Mouse (Mus musculus) liver, embryonic 11.5 days (tissue): ENCODE data around the gene Tff1. TPM values are rescaled to one million over a fixed set of nuclear protein-coding genes. Genes with fewer than 3 reads are reported as not detected.

Source experiments
- ATAC-seq: fragments of 200-750 bp; cut with Nextera tagmentation; replicated peaks from 2 replicates; pipeline ENCODE4 v1.8.0; 2017; ENCODE audit warnings: moderate number of reproducible peaks, mild to moderate bottlenecking, moderate TSS enrichment, moderate library complexity; ENCODE audit not compliant: low FRiP score
- DNase-seq: peaks from one replicate; pipeline ENCODE4 v3.0.0-alpha.2; 2017; ENCODE audit warnings: low spot score
- H3K27ac ChIP-seq: fragments of 300-500 bp; sonication (generic); 2 replicates; pipeline ENCODE4 v1.5.1; 2014; ENCODE audit warnings: mild to moderate bottlenecking, low read depth, low read length, control low read depth
- H3K27me3 ChIP-seq: fragments of 300-500 bp; sonication (generic); replicated peaks from 2 replicates; pipeline ENCODE4 v1.6.1; 2014; ENCODE audit warnings: low read length, mixed read lengths; ENCODE audit not compliant: control insufficient read depth, insufficient read depth
- H3K36me3 ChIP-seq: fragments of 300-500 bp; sonication (generic); 2 replicates; pipeline ENCODE4 v1.6.1; 2014; ENCODE audit warnings: mild to moderate bottlenecking, low read length, moderate library complexity, mixed read lengths; ENCODE audit not compliant: control insufficient read depth, insufficient read depth
- H3K4me1 ChIP-seq: fragments of 300-500 bp; sonication (generic); replicated peaks from 2 replicates; pipeline ENCODE4 v1.6.1; 2014; ENCODE audit warnings: low read length, mixed read lengths; ENCODE audit not compliant: control insufficient read depth, insufficient read depth
- H3K4me2 ChIP-seq: fragments of 300-500 bp; sonication (generic); 2 replicates; pipeline ENCODE4 v1.6.1; 2014; ENCODE audit warnings: mild to moderate bottlenecking, control low read depth, moderate library complexity
- H3K4me3 ChIP-seq: fragments of 300-500 bp; sonication (generic); 2 replicates; pipeline ENCODE4 v1.5.1; 2014; ENCODE audit warnings: low read depth, low read length, control low read depth
- H3K9ac ChIP-seq: fragments of 300-500 bp; sonication (generic); 2 replicates; pipeline ENCODE4 v1.6.1; 2014; ENCODE audit warnings: low read depth, low read length, control low read depth
- H3K9me3 ChIP-seq: fragments of 300-500 bp; sonication (generic); 2 replicates; pipeline ENCODE4 v1.6.1; 2016; ENCODE audit warnings: low read length, inconsistent platforms, mixed read lengths; ENCODE audit not compliant: control insufficient read depth
- WGBS: fragments of 180-500 bp; shearing (Covaris S2); extraction: QIAGEN DNeasy Blood & Tissue Kit; methylation state at CpG from one replicate; pipeline ENCODE4 v1.1.7; 2014; 5-methylcytosine and 5-hydroxymethylcytosine counted together
- polyA plus RNA-seq: library from polyadenylated mRNA; unstranded; fragments of >200 nt; fragmentation: Nextera tagmentation; extraction: Ambion mirVana; gene quantifications from 2 replicates; pipeline ENCODE4 v1.2.1, GENCODE M21; 2014

Tff1 gene
- polyA plus RNA-seq, 1 experiment from 2014 or later = not detected

DNA sequence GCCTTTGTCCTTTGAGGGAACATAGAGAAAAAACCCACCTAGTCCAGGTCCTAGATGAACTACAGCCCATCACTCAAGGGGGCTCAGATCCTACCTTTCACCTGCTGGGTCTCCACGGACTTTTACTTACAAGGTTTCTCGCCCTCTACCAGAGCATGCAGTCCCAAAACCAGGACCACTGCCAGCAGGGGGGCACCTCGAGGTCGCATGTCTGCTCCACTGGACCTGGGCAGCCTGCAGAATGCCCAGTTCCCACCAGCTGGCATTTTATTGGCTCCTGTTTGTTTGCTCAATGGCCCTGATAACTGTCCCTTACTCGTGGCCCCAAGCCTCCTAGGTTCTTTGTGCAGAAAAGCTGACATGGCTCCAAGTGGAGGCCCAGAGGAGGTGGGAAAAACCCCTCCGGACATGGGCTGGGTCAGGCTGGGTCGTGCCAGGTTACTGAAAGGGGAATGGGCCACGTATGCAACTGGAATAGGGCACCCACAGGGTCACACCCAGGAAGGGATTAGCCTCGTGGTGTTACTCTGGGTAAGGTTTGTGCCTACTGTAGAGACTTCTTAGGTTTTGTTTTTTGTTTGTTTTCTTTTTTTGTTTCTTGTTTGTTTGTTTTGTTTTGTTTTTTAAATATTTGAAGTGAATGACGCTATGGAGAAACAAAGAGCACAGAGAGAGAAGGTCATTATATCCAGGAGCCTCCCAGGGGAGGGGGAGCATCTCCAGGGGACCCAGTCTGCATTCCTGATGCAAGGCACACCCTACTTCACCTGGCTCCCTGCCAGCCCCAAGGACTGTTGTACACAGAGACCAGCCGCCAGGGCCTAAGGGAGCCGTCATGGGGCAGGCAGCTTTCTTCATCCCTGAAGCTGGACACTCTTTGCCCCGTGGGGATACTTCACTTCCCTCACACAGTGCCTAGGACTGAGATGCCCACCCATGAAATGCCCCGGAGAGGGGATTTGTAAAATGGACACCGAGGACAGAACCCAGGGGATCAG lies 20.7 kb downstream of the Tff1 start, which contains the start of gene Tff2:
Gene Tff2 (minus strand): TSS at position 243 of the 998 bp plus-strand sequence.
- no peak for DNase-seq
- H3K4me3 ChIP-seq = no peak within 1 kb of the TSS
- H3K27me3 ChIP-seq = no peaks in the 10 kb centered on the region
- no peaks in the 10 kb centered on the region for H3K9me3 ChIP-seq
- no peak within 1 kb of the TSS for H3K9ac ChIP-seq
- 69% methylated on average over 15 of the region's 15 CpGs for WGBS
- H3K27ac ChIP-seq = no peak within 1 kb of the TSS
- ATAC-seq = no peak
- H3K4me1 ChIP-seq = no peaks in the 10 kb centered on the region
- H3K4me2 ChIP-seq = no peak within 1 kb of the TSS
- no peaks in the 10 kb centered on the region for H3K36me3 ChIP-seq

DNA sequence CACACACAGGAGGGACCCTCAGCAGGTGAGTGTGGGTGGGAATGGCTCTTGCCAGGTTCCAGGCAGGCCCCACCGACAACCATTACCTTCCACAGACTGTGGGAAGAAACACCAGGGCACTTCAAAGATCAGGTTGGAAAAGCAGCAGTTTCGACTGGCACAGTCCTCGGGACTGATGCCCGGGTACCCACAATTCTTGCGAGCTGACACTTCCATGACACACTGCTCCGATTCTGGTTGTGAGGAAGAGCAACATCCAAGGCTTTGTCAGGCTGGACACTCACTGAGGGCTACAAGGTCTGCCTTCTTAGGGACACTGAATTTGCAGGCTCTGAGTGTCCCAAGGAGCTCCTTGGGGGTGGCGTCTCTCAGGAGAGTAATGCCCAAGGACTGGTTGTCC lies 23.0 kb downstream of the Tff1 start:
- ATAC-seq = no peak
- no peak for DNase-seq
- H3K27ac ChIP-seq = no peak overlapping the region
- no peak overlapping the region for H3K9ac ChIP-seq
- H3K4me2 ChIP-seq = no peak overlapping the region
- no peaks in the 10 kb centered on the region for H3K4me1 ChIP-seq
- 86% methylated on average over 7 of the region's 7 CpGs for WGBS
- no peaks in the 10 kb centered on the region for H3K36me3 ChIP-seq
- no peaks in the 10 kb centered on the region for H3K27me3 ChIP-seq
- no peak overlapping the region for H3K4me3 ChIP-seq
- no peaks in the 10 kb centered on the region for H3K9me3 ChIP-seq

DNA sequence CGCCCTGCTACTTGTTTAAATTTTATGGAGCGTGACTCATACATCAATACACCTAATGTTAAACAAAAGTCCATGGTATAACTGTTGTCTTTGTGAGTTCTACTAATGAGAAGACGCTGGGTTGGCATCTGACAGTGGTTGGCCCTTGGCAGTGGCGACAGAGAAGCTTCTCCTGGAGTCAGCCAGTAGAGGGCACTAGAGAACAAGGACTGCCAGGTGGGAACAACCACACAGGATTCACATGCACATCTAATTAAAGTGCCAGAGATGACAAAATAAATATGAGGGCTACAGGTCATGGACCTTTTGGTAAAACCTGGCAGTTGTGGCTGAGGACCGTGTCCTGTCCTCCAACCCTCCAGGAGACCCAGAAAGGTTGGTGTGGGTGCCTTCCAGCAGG lies 26.7 kb downstream of the Tff1 start:
- no peak overlapping the region for H3K4me2 ChIP-seq
- WGBS = 22% methylated on average over 5 of the region's 5 CpGs
- H3K27me3 ChIP-seq = no peaks in the 10 kb centered on the region
- H3K9ac ChIP-seq = no peak overlapping the region
- H3K9me3 ChIP-seq = no peaks in the 10 kb centered on the region
- H3K27ac ChIP-seq = no peak overlapping the region
- H3K36me3 ChIP-seq = no peaks in the 10 kb centered on the region
- no peak for DNase-seq
- no peak for ATAC-seq
- H3K4me1 ChIP-seq = peaks cover 5% of the 10 kb centered on the region
- no peak overlapping the region for H3K4me3 ChIP-seq

DNA sequence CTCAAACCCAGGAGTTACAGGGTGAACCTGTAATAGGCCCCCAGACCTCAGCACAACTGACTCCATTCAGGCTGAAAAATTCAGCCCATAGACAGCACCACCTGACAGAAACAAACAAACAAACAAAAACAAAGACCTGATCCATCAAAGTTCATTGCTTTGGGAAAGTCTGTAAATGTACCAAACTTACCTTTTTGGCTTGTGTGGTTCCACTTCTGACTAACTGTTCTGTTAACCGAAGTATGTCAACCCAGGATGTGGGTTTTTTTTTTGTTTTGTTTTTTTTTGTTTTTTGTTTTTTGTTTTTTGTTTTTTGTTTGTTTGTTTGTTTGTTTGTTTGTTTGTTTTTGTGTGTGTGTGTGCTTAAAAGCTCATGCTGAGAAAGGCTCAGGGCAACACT lies 28.3 kb downstream of the Tff1 start:
- peaks cover 5% of the 10 kb centered on the region for H3K4me1 ChIP-seq
- no peak overlapping the region for H3K27ac ChIP-seq
- no peak overlapping the region for H3K9ac ChIP-seq
- H3K36me3 ChIP-seq = no peaks in the 10 kb centered on the region
- no peak overlapping the region for H3K4me3 ChIP-seq
- DNase-seq = no peak
- 75% methylated on average over 1 of the region's 1 CpGs for WGBS
- no peak for ATAC-seq
- no peak overlapping the region for H3K4me2 ChIP-seq
- H3K9me3 ChIP-seq = no peaks in the 10 kb centered on the region
- H3K27me3 ChIP-seq = no peaks in the 10 kb centered on the region

DNA sequence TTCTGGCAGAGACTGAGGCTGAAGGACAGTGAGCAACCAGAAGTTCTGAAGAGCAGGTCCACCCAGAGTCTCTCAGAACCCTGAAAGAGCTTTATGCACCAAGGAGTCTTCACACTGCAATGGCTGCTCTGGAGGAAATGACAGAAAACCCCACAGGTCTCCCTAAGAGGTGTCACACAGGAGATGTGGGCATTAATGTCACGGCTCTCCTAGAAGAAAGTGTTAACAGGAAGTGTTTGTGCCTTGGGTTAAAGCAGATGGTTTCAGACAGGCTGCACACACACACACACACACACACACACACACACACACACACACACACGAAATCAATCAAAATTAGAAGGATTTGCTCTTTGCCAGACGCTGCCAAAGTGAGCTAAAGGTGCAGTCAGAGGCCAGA lies 28.8 kb downstream of the Tff1 start:
- H3K9me3 ChIP-seq = no peaks in the 10 kb centered on the region
- no peak for ATAC-seq
- no peaks in the 10 kb centered on the region for H3K27me3 ChIP-seq
- no peaks in the 10 kb centered on the region for H3K36me3 ChIP-seq
- H3K27ac ChIP-seq = no peak overlapping the region
- H3K4me2 ChIP-seq = no peak overlapping the region
- no peak overlapping the region for H3K9ac ChIP-seq
- 69% methylated on average over 3 of the region's 3 CpGs for WGBS
- H3K4me3 ChIP-seq = no peak overlapping the region
- H3K4me1 ChIP-seq = peaks cover 5% of the 10 kb centered on the region
- DNase-seq = no peak

DNA sequence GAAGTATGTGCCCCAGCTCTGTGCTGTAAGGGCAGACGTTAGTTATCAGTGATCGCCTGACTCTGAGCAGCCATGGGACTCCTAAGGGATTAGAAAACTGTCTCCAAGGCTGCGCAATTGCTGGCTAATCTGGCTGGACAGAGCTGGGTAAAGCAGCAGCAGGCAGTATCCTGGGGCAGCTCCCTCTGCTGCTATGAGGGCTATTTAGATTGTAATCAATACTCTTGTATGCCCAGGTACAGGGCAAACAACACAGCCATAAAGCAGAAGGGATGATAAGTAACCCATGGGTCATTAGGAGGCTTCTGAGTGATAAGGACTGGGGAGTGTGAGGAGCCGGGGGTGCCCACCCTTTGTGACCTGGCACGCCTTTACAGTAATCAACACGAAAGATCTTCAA lies 30.2 kb downstream of the Tff1 start:
- H3K9ac ChIP-seq = no peak overlapping the region
- no peak overlapping the region for H3K27ac ChIP-seq
- H3K4me3 ChIP-seq = no peak overlapping the region
- WGBS = 58% methylated on average over 6 of the region's 6 CpGs
- H3K36me3 ChIP-seq = no peaks in the 10 kb centered on the region
- DNase-seq = no peak
- no peak for ATAC-seq
- no peaks in the 10 kb centered on the region; the same call in 1 of the 2 replicates for H3K27me3 ChIP-seq
- H3K4me2 ChIP-seq = no peak overlapping the region; the same call in 1 of the 2 replicates
- peaks cover 5% of the 10 kb centered on the region for H3K4me1 ChIP-seq
- H3K9me3 ChIP-seq = no peaks in the 10 kb centered on the region

DNA sequence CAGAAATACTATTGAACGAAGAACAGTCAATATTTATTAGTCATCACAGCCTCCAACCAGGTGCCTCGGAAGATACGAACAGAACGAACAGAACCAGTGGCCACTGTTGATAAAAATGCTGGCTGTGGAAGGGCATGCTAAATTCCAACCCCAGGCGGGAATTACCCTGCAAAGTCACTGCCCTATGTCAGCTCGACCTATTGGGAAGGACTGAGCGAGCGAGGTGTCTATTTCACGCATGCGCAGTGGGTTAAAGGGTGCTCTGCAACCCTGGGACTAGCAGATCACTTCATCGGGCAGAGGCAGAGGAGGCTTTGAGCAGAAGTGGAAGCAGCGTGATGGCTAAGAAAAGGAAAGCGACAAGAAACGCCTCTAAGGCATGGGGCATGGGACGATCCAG lies 31.3 kb downstream of the Tff1 start:
- H3K27ac ChIP-seq = no peak overlapping the region
- no peaks in the 10 kb centered on the region; the same call in 1 of the 2 replicates for H3K27me3 ChIP-seq
- peak overlapping the region; percentile 3; the same call in 1 of the 2 replicates for H3K4me2 ChIP-seq
- no peaks in the 10 kb centered on the region for H3K9me3 ChIP-seq
- peaks cover 10% of the 10 kb centered on the region for H3K4me1 ChIP-seq
- DNase-seq = no peak
- no peak overlapping the region for H3K9ac ChIP-seq
- 64% methylated on average over 15 of the region's 15 CpGs for WGBS
- no peak overlapping the region for H3K4me3 ChIP-seq
- H3K36me3 ChIP-seq = no peaks in the 10 kb centered on the region
- ATAC-seq = no peak

DNA sequence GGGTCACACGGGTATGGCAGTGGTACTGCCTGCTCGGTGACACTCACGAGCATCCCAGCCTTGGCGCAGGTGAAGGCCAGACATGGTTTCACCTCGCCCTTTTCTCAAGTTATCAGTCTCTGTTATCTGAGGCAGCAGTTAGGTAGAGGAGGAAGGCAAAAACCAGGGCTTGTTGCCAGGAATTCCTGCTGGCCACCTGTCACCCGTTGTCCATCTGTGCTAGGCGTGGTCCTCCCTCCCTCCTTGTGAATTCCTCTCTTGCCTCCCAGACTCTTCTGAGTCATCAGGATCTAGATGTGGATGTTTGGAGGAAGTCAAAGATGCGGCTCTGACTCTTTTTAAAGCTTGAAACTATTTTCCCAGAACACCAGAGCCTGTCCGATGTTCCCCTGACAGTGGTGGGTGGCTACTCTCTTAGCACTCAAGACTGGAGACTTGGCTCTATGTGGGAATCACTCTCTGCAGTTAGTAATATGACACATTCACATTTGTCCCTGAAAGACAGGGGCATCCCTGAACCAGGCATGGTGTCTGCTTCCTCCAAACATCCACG lies 33.7 kb downstream of the Tff1 start:
- no peak for ATAC-seq

More for the DNA sequence above, 33.7 kb downstream of the Tff1 start:
- no peaks in the 10 kb centered on the region for H3K36me3 ChIP-seq
- no peaks in the 10 kb centered on the region for H3K9me3 ChIP-seq
- H3K9ac ChIP-seq = no peak overlapping the region
- H3K4me1 ChIP-seq = peaks cover 10% of the 10 kb centered on the region
- no peak overlapping the region for H3K27ac ChIP-seq
- peaks cover 3% of the 10 kb centered on the region; the same call in 1 of the 2 replicates for H3K27me3 ChIP-seq
- no peak overlapping the region for H3K4me2 ChIP-seq
- DNase-seq = no peak
- H3K4me3 ChIP-seq = no peak overlapping the region
- 74% methylated on average over 10 of the region's 10 CpGs for WGBS
